Mouse (Mus musculus) stomach, embryonic 14.5 days (tissue): ENCODE measurements around the gene Barx2. TPM values are rescaled to one million over a fixed set of nuclear protein-coding genes. Genes with fewer than 3 reads are reported as not detected.

Experiments
- ATAC-seq: fragments of 200-750 bp; cut with Nextera tagmentation; 2 replicates; pipeline ENCODE4 v1.8.0; 2017; ENCODE audit warnings: low read depth, moderate TSS enrichment; ENCODE audit not compliant: insufficient number of reproducible peaks, insufficient read depth, low FRiP score
- H3K27ac ChIP-seq: fragments of 300-500 bp; sonication (generic); 2 replicates; pipeline ENCODE4 v1.5.1; 2014; ENCODE audit warnings: mild to moderate bottlenecking, low read length, moderate library complexity, mixed read lengths
- H3K27me3 ChIP-seq: fragments of 300-500 bp; sonication (generic); 2 replicates; pipeline ENCODE4 v1.6.1; 2014; ENCODE audit warnings: low read length, control low read depth, mixed read lengths; ENCODE audit not compliant: control insufficient read depth, insufficient read depth
- H3K36me3 ChIP-seq: fragments of 300-500 bp; sonication (generic); 2 replicates; pipeline ENCODE4 v1.6.1; 2014; ENCODE audit warnings: mild to moderate bottlenecking, control low read depth, low read length, moderate library complexity, mixed read lengths; ENCODE audit not compliant: control insufficient read depth, insufficient read depth
- H3K4me1 ChIP-seq: fragments of 300-500 bp; sonication (generic); 2 replicates; pipeline ENCODE4 v1.6.1; 2014; ENCODE audit warnings: low read length, control low read depth, mixed read lengths; ENCODE audit not compliant: control insufficient read depth, insufficient read depth
- H3K4me2 ChIP-seq: fragments of 300-500 bp; sonication (generic); replicated peaks from 2 replicates; pipeline ENCODE4 v1.6.1; 2014; ENCODE audit warnings: low read depth, low read length, control low read depth
- H3K4me3 ChIP-seq: fragments of 300-500 bp; sonication (generic); 2 replicates; pipeline ENCODE4 v1.5.1; 2014; ENCODE audit warnings: low read depth, low read length, control low read depth
- H3K9ac ChIP-seq: fragments of 300-500 bp; sonication (generic); replicated peaks from 2 replicates; pipeline ENCODE4 v1.6.1; 2014; ENCODE audit warnings: low read depth, mild to moderate bottlenecking, control low read depth, low read length, moderate library complexity, mixed read lengths
- H3K9me3 ChIP-seq: fragments of 300-500 bp; sonication (generic); 2 replicates; pipeline ENCODE4 v1.6.1; 2016; ENCODE audit warnings: low read depth, low read length, control low read depth; ENCODE audit not compliant: control insufficient read depth
- WGBS: fragments of 180-500 bp; shearing (Covaris S2); extraction: QIAGEN DNeasy Blood & Tissue Kit; methylation state at CpG from one replicate; pipeline ENCODE4 v1.1.7; 2014; 5-methylcytosine and 5-hydroxymethylcytosine counted together
- polyA plus RNA-seq: library from polyadenylated mRNA; unstranded; fragments of >200 nt; fragmentation: Nextera tagmentation; extraction: Ambion mirVana; gene quantifications from 2 replicates; pipeline ENCODE4 v1.2.1, GENCODE M21; 2014

Barx2 gene
- polyA plus RNA-seq, 1 experiment from 2014 or later, result 0.45 TPM

DNA sequence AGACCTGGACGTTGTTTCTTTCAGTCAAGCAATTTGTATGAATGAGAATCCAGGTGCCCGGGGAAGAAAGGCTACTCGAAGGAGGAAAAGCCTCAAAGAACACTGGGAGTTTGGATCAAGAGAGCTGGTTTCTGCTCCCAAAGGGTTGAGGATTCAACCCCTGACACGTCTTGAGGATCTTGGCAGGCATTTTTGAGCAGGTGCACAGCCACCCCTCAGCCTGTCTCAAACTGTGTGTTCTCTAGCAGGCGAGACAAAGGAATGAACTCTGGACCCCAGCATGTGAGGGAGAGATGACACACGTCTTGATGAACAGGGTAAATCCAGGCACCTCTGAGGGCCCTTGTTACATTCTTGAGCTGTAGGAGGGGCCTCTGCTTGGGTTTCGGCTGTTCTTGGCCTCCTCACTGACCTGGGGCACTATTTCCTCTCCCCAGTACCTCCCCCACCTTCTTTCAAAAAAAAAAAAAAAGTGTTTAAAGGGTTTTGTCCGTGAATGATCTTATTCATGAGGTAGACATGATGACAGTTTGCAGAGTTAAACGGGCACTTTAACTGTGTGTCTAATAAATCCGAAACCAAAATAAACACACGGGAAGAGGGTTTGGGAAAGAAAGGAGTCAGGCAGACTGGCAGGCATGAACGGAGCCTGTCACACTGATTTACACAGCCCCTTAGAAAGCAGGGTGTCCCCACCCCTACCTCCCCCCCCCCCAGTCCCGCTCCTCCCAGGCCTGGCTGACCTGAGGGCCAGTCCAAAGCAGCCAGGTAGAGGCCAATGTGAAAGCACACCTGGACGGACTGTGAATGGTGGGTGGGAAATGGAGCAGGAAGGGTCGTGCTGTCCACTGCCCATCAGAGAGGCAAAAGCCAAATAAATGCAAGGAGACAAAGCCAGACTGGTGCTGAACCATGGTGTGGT lies 73.9 kb downstream of the Barx2 start:
- no peaks in the 10 kb centered on the region for H3K36me3 ChIP-seq
- no peaks in the 10 kb centered on the region for H3K4me1 ChIP-seq
- H3K9me3 ChIP-seq, result no peaks in the 10 kb centered on the region
- 22% methylated on average over 15 of the region's 15 CpGs for WGBS
- ATAC-seq, result peak; percentile 24; the same call in 1 of the 2 replicates
- peak overlapping the region; percentile 63; the same call in 1 of the 2 replicates for H3K27ac ChIP-seq
- H3K9ac ChIP-seq, result no peak overlapping the region
- no peak overlapping the region; the same call in 1 of the 2 replicates for H3K4me2 ChIP-seq
- H3K27me3 ChIP-seq, result no peaks in the 10 kb centered on the region
- H3K4me3 ChIP-seq, result no peak overlapping the region

DNA sequence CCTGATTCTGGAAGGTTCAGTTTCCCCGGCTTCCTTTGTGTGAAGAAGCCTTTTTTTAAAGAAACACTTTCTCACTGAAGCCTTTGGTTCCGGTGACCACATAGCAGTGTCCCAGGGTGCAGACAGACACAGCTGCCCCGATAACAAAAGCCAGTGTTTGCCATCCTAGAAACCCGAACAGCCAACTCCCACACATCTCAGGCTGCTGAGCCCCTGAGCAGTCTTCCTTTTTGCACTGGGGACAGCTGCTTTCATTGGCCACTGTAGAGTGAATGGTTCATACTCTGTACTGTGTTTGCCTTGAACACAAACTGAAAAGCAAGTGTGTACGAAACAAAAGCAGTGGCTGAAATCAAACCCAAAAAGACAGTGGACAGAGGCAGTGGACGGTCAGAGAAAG lies 75.2 kb downstream of the Barx2 start:
- WGBS, result 62% methylated on average over 6 of the region's 6 CpGs
- Histone ChIP-seq H3K9ac (no peak overlapping the region), H3K4me1 (no peaks in the 10 kb centered on the region), H3K9me3 (no peaks in the 10 kb centered on the region), H3K4me2 (no peak overlapping the region), H3K4me3 (no peak overlapping the region), H3K27ac (no peak overlapping the region), H3K36me3 (no peaks in the 10 kb centered on the region), H3K27me3 (no peaks in the 10 kb centered on the region)
- no peak for ATAC-seq

DNA sequence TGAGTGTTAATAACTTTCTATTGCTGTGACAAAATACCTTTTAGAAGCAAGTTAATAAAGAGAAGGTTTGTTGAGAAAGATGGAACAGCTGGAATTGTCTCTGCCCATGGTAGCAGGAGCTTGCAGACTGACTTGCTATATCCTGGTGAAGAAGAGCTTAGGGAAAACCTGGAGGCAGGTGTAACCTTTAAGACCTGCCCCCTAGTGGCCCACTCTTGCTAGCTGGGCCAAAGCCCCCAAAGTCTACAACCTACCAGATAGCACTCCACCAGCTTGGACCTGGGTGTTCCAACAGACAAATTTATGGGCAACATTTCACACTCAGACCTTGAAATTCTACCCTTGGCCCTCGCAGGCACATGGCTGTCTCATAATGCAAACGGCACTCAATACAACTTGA lies 104.5 kb downstream of the Barx2 start:
- no peak overlapping the region for H3K4me2 ChIP-seq
- H3K4me3 ChIP-seq, result no peak overlapping the region
- no peaks in the 10 kb centered on the region; the same call in 1 of the 2 replicates for H3K9me3 ChIP-seq
- H3K9ac ChIP-seq, result no peak overlapping the region
- H3K27ac ChIP-seq, result no peak overlapping the region
- WGBS, result 82% methylated on average over 2 of the region's 2 CpGs
- no peaks in the 10 kb centered on the region for H3K4me1 ChIP-seq
- no peaks in the 10 kb centered on the region for H3K27me3 ChIP-seq
- no peak for ATAC-seq
- H3K36me3 ChIP-seq, result no peaks in the 10 kb centered on the region

GRCm38 (mm10) chr9:31802641-31803040 lies 110.6 kb downstream of the Barx2 start:
- WGBS, result 89% methylated on average over 1 of the region's 1 CpGs
- no peak for ATAC-seq
- Histone ChIP-seq H3K9me3 (no peaks in the 10 kb centered on the region), H3K27me3 (no peaks in the 10 kb centered on the region), H3K27ac (no peak overlapping the region), H3K4me1 (no peaks in the 10 kb centered on the region), H3K36me3 (no peaks in the 10 kb centered on the region), H3K4me2 (no peak overlapping the region), H3K4me3 (no peak overlapping the region), H3K9ac (no peak overlapping the region)

Other genes with a start within 250 kb of the Barx2 start
- gene Arhgap32, start 202.7 kb upstream of the Barx2 start, polyA plus RNA-seq, result 15.0 and 15.5 TPM in 2 replicates